Mouse (Mus musculus) cerebellum, postnatal 4 days (tissue): ENCODE results near the gene Vmn1r180.
"Not testable (repeated sequence)": the region's sequence is repeated elsewhere in the genome, so short reads cannot be mapped to it uniquely, and the experiment has no call there.

Source experiments
- DNase-seq, 2 experiments: peaks; one replicate each; pipeline ENCODE4 v3.0.0; 2022; ENCODE audit warnings: low spot score in 2 of 2, mixed read lengths in 1 of 2

The Vmn1r180 gene

GRCm38 (mm10) chr7:23950332-23950731 is at the start of gene Vmn1r180:
Gene Vmn1r180, plus strand, starts transcription at chr7:23950632.
- DNase-seq: no peak

- no peak for DNase-seq
These were observed 23.8 kb upstream of the Vmn1r180 start, which contains the start of gene Vmn1r179 for GRCm38 (mm10) chr7:23926678-23927077. Gene Vmn1r179, plus strand, starts transcription at chr7:23926978.

- DNase-seq: peak in 1 of 2 experiments; percentile 7
These were observed 17.6 kb downstream of the Vmn1r180 start for GRCm38 (mm10) chr7:23968044-23968443.

GRCm38 (mm10) chr7:23974315-23974714 is 23.9 kb downstream of the Vmn1r180 start, which contains the start of gene Vmn1r181:
Gene Vmn1r181, plus strand, starts transcription at chr7:23974615.
- DNase-seq: not testable (repeated sequence)

GRCm38 (mm10) chr7:24001391-24001790 is 51.0 kb downstream of the Vmn1r180 start, which contains the start of gene V1rd19:
Gene V1rd19, plus strand, starts transcription at chr7:24001691.
- no peak for DNase-seq
